Comparison of ENCODE assay signal across 10 mouse cellular contexts in the genomic region with DNA sequence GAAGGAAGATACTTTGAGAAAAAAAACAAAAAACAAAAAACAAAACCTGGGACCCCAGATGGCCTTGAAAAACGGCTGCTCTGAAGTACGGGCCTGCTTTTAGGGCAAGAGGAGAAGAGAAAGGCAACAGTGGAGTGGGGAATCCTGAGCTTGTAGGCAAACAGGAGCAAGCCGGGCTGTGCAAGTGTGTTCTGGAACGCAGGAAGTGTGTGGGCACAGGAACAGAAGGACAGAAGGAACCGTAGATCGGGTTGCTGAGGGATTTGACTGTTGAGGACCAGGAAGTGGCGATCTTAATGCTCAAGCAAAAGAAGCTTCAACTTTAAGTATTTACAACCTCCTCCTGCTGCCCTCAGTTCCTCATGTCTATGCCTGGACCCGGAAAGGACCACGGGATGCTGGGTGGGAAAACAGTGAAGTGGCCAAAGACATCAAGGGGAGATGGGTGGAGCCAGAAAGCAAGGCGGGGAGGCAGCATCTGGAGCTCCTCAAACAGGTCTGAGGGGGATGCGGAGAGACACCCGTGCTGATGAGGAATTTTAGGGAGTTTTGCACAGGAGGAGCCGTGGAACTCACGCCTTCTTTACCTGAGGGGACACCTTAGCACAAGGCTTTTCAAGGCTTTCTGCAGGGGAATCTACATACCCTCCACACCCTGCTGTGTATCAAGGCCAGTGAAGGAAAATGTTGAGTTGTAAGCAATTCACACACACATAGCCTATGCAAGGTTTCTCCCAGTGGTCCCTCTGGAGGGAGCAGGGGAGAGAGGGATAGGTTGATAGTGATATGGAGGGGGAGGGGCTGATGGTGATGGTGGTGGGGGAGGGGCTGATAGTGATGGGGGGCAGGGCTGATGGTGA. TPM values are rescaled to one million over a fixed set of nuclear protein-coding genes. Genes with fewer than 3 reads are reported as not detected.
DNase-seq lines count a peak whose midpoint lies in the region; ATAC-seq and TF ChIP-seq lines count a peak whose summit lies in the region.
"Had no signal": no experiment of that assay in that cellular context is flagged by ENCODE, and none has a peak within 500 bp of the region (broad histone marks: within the 10 kb centered on the region; RNA-seq: fewer than 3 reads in every experiment).

No protein-coding gene starts in this region.

- H3K4me1 ChIP-seq in kidney, embryonic 16.5 days (ENCODE audit: insufficient read depth, low read length): peaks cover 15% of the 10 kb centered on the region
- H3K4me1 ChIP-seq in megakaryocyte, embryonic 14.5 days: peaks cover 57% of the 10 kb centered on the region
- H3K4me1 ChIP-seq in hindbrain, postnatal 0 days (ENCODE audit: insufficient read depth, low read length): no peaks in the 10 kb centered on the region
- no peaks in the 10 kb centered on the region for H3K4me1 ChIP-seq in forebrain, embryonic 14.5 days (ENCODE audit: control insufficient read depth, insufficient read depth, low read length)

- no peak overlapping the region for H3K4me3 ChIP-seq in kidney, embryonic 16.5 days (ENCODE audit: low read length)
- peak overlapping the region; percentile 42 for H3K4me3 ChIP-seq in megakaryocyte, embryonic 14.5 days (replicated peaks)
- no peak overlapping the region for H3K4me3 ChIP-seq in hindbrain, postnatal 0 days (ENCODE audit: low read length)
- no peak overlapping the region for H3K4me3 ChIP-seq in forebrain, embryonic 14.5 days (ENCODE audit: low read depth, low read length)

- no peaks in the 10 kb centered on the region for H3K36me3 ChIP-seq in kidney, embryonic 16.5 days (ENCODE audit: insufficient read depth, low read length)
- H3K36me3 ChIP-seq in megakaryocyte, embryonic 14.5 days (replicated peaks; ENCODE audit: low read length): peaks cover 2% of the 10 kb centered on the region
- no peaks in the 10 kb centered on the region for H3K36me3 ChIP-seq in hindbrain, postnatal 0 days (ENCODE audit: insufficient read depth, low read length)
- no peaks in the 10 kb centered on the region for H3K36me3 ChIP-seq in forebrain, embryonic 14.5 days (ENCODE audit: control insufficient read depth, insufficient read depth, low read length)

- ATAC-seq in kidney, embryonic 16.5 days (ENCODE audit: low FRiP score, low TSS enrichment): peak; percentile 73
- peak; percentile 27; the same call in 1 of the 2 replicates for ATAC-seq in common myeloid progenitor, adult 5-6 weeks (replicated peaks; ENCODE audit: low read depth, poor library complexity, severe bottlenecking)
- ATAC-seq in hindbrain, postnatal 0 days: no peak
- no peak for ATAC-seq in forebrain, embryonic 14.5 days

- H3K9me3 ChIP-seq in kidney, embryonic 16.5 days (ENCODE audit: low read length): no peaks in the 10 kb centered on the region
- no peaks in the 10 kb centered on the region for H3K9me3 ChIP-seq in megakaryocyte, embryonic 14.5 days
- H3K9me3 ChIP-seq in hindbrain, postnatal 0 days (ENCODE audit: low read length): no peaks in the 10 kb centered on the region
- no peaks in the 10 kb centered on the region for H3K9me3 ChIP-seq in forebrain, embryonic 14.5 days (replicated peaks; ENCODE audit: control insufficient read depth, low read length)

- 18% methylated on average over 14 of the region's 14 CpGs for WGBS in kidney, embryonic 16.5 days
- WGBS in hindbrain, postnatal 0 days: 57% methylated on average over 14 of the region's 14 CpGs
- WGBS in forebrain, embryonic 14.5 days: 55% methylated on average over 14 of the region's 14 CpGs

- H3K9ac ChIP-seq in kidney, embryonic 16.5 days (replicated peaks; ENCODE audit: low read length): peak overlapping the region; percentile 25; the same call in 1 of the 2 replicates
- H3K9ac ChIP-seq in hindbrain, postnatal 0 days (replicated peaks; ENCODE audit: low read length): no peak overlapping the region
- H3K9ac ChIP-seq in forebrain, embryonic 14.5 days (ENCODE audit: low read length): no peak overlapping the region

- no peak for TF ChIP-seq CTCF in hindbrain, postnatal 0 days (IDR thresholded peaks at IDR 0.05; ENCODE audit: low read depth)

- H3K27ac ChIP-seq in kidney, embryonic 16.5 days (ENCODE audit: low read length): peak overlapping the region; percentile 66
- H3K27ac ChIP-seq in hindbrain, postnatal 0 days: no peak overlapping the region
- H3K27ac ChIP-seq in forebrain, embryonic 14.5 days (ENCODE audit: low read depth, low read length): no peak overlapping the region

- H3K4me2 ChIP-seq in kidney, embryonic 16.5 days (replicated peaks; ENCODE audit: low read depth, low read length): peak overlapping the region; percentile 33
- no peak overlapping the region for H3K4me2 ChIP-seq in hindbrain, postnatal 0 days (ENCODE audit: low read depth, low read length)
- H3K4me2 ChIP-seq in forebrain, embryonic 14.5 days (ENCODE audit: low read length): no peak overlapping the region

- H3K27me3 ChIP-seq in kidney, embryonic 16.5 days (ENCODE audit: insufficient read depth, low read length): peaks cover 6% of the 10 kb centered on the region; the same call in 1 of the 2 replicates
- no peaks in the 10 kb centered on the region for H3K27me3 ChIP-seq in megakaryocyte, embryonic 14.5 days (replicated peaks)
- no peaks in the 10 kb centered on the region for H3K27me3 ChIP-seq in hindbrain, postnatal 0 days (ENCODE audit: insufficient read depth, low read length)
- H3K27me3 ChIP-seq in forebrain, embryonic 14.5 days (replicated peaks; ENCODE audit: control insufficient read depth, insufficient read depth, low read length): no peaks in the 10 kb centered on the region

- intact Hi-C loops in heart, postnatal 25 days (cut with DNase I): no loop called here

- DNase-seq in kidney, adult 9 months: no peak
- peak; percentile 4 for DNase-seq in heart, postnatal 25 days (ENCODE audit: low spot score)
- DNase-seq in hindbrain, postnatal 0 days (ENCODE audit: low spot score): no peak
- DNase-seq in forebrain, embryonic 14.5 days (ENCODE audit: low spot score): no peak
- DNase-seq in MN1 (ENCODE audit: low spot score): no peak
- DNase-seq: lung, adult 2 months had no signal

RNA-seq across cellular contexts. Expression of a gene that starts 11.2 kb away (rescaled TPM):
- polyA plus RNA-seq in kidney, embryonic 16.5 days (2015; fragmentation: Nextera tagmentation; extraction: Ambion mirVana): 3.6 and 4.9 TPM in 2 replicates
- 17.9 and 20.7 TPM in 2 replicates for total RNA-seq in common myeloid progenitor, adult 5-6 weeks (2017)
- total RNA-seq in heart, postnatal 25 days (2021): 10 to 100 TPM; 31.9 to 37.7 TPM
- polyA plus RNA-seq in megakaryocyte, embryonic 14.5 days (2012; ENCODE audit: insufficient read depth, low replicate concordance): 0.71 and 3.3 TPM in 2 replicates
- 3.1 and 3.4 TPM in 2 replicates for total RNA-seq in hindbrain, postnatal 0 days (2014; rRNA removed)
- 2.5 and 2.6 TPM in 2 replicates for polyA plus RNA-seq in hindbrain, postnatal 0 days (2015; fragmentation: Nextera tagmentation; extraction: Ambion mirVana)
- 0.79 and 1.3 TPM in 2 replicates for polyA plus RNA-seq in forebrain, embryonic 14.5 days (2014; fragmentation: Nextera tagmentation; extraction: Ambion mirVana)

RNA-seq across cellular contexts. Expression of a gene that starts 40.9 kb away (rescaled TPM):
- polyA plus RNA-seq in kidney, embryonic 16.5 days (2015; fragmentation: Nextera tagmentation; extraction: Ambion mirVana): 0.27 TPM in 1 of 2 replicates, not detected in the other
- not detected in 2 replicates for total RNA-seq in common myeloid progenitor, adult 5-6 weeks (2017)
- 1 to 10 TPM; 3.0 to 3.6 TPM for total RNA-seq in heart, postnatal 25 days (2021)
- polyA plus RNA-seq in megakaryocyte, embryonic 14.5 days (2012; ENCODE audit: insufficient read depth, low replicate concordance): not detected in 2 replicates
- 0.14 and 0.37 TPM in 2 replicates for total RNA-seq in hindbrain, postnatal 0 days (2014; rRNA removed)
- 0.66 and 1.2 TPM in 2 replicates for polyA plus RNA-seq in hindbrain, postnatal 0 days (2015; fragmentation: Nextera tagmentation; extraction: Ambion mirVana)
- 0.70 and 1.0 TPM in 2 replicates for polyA plus RNA-seq in forebrain, embryonic 14.5 days (2014; fragmentation: Nextera tagmentation; extraction: Ambion mirVana)
- polyA plus RNA-seq: spleen, adult 2 months had no signal

RNA-seq across cellular contexts. Expression of a gene that starts 41.1 kb away (rescaled TPM):
- polyA plus RNA-seq in kidney, embryonic 16.5 days (2015; fragmentation: Nextera tagmentation; extraction: Ambion mirVana): 6.0 and 7.7 TPM in 2 replicates
- total RNA-seq in common myeloid progenitor, adult 5-6 weeks (2017): 10.9 and 13.1 TPM in 2 replicates
- total RNA-seq in heart, postnatal 25 days (2021): 10 to 100 TPM; 15.4 to 16.4 TPM
- polyA plus RNA-seq in megakaryocyte, embryonic 14.5 days (2012; ENCODE audit: insufficient read depth, low replicate concordance): 0.46 TPM in 1 of 2 replicates, not detected in the other
- total RNA-seq in hindbrain, postnatal 0 days (2014; rRNA removed): 11.8 and 13.2 TPM in 2 replicates
- 8.9 and 9.6 TPM in 2 replicates for polyA plus RNA-seq in hindbrain, postnatal 0 days (2015; fragmentation: Nextera tagmentation; extraction: Ambion mirVana)
- 6.1 and 7.9 TPM in 2 replicates for polyA plus RNA-seq in forebrain, embryonic 14.5 days (2014; fragmentation: Nextera tagmentation; extraction: Ambion mirVana)

Comparison
In these comparisons a context has a peak if more than half of its experiments do, and no peak if none do; other contexts are left out.
1. ATAC-seq: peak in kidney, embryonic 16.5 days (single experiment) and common myeloid progenitor, adult 5-6 weeks (single experiment); none in hindbrain, postnatal 0 days (single experiment) and forebrain, embryonic 14.5 days (single experiment).